Mouse (Mus musculus) stomach, embryonic 14.5 days (tissue): Measurements from ENCODE around the gene Cym. TPM values are rescaled to one million over a fixed set of nuclear protein-coding genes. Genes with fewer than 3 reads are reported as not detected.

Source experiments
- ATAC-seq: fragments of 200-750 bp; cut with Nextera tagmentation; 2 replicates; pipeline ENCODE4 v1.8.0; 2017; ENCODE audit warnings: low read depth, moderate TSS enrichment; ENCODE audit not compliant: insufficient number of reproducible peaks, insufficient read depth, low FRiP score
- H3K27ac ChIP-seq: fragments of 300-500 bp; sonication (generic); 2 replicates; pipeline ENCODE4 v1.5.1; 2014; ENCODE audit warnings: mild to moderate bottlenecking, low read length, moderate library complexity, mixed read lengths
- H3K27me3 ChIP-seq: fragments of 300-500 bp; sonication (generic); 2 replicates; pipeline ENCODE4 v1.6.1; 2014; ENCODE audit warnings: low read length, control low read depth, mixed read lengths; ENCODE audit not compliant: control insufficient read depth, insufficient read depth
- H3K36me3 ChIP-seq: fragments of 300-500 bp; sonication (generic); 2 replicates; pipeline ENCODE4 v1.6.1; 2014; ENCODE audit warnings: mild to moderate bottlenecking, control low read depth, low read length, moderate library complexity, mixed read lengths; ENCODE audit not compliant: control insufficient read depth, insufficient read depth
- H3K4me1 ChIP-seq: fragments of 300-500 bp; sonication (generic); 2 replicates; pipeline ENCODE4 v1.6.1; 2014; ENCODE audit warnings: low read length, control low read depth, mixed read lengths; ENCODE audit not compliant: control insufficient read depth, insufficient read depth
- H3K4me2 ChIP-seq: fragments of 300-500 bp; sonication (generic); replicated peaks from 2 replicates; pipeline ENCODE4 v1.6.1; 2014; ENCODE audit warnings: low read depth, low read length, control low read depth
- H3K4me3 ChIP-seq: fragments of 300-500 bp; sonication (generic); 2 replicates; pipeline ENCODE4 v1.5.1; 2014; ENCODE audit warnings: low read depth, low read length, control low read depth
- H3K9ac ChIP-seq: fragments of 300-500 bp; sonication (generic); replicated peaks from 2 replicates; pipeline ENCODE4 v1.6.1; 2014; ENCODE audit warnings: low read depth, mild to moderate bottlenecking, control low read depth, low read length, moderate library complexity, mixed read lengths
- H3K9me3 ChIP-seq: fragments of 300-500 bp; sonication (generic); 2 replicates; pipeline ENCODE4 v1.6.1; 2016; ENCODE audit warnings: low read depth, low read length, control low read depth; ENCODE audit not compliant: control insufficient read depth
- WGBS: fragments of 180-500 bp; shearing (Covaris S2); extraction: QIAGEN DNeasy Blood & Tissue Kit; methylation state at CpG from one replicate; pipeline ENCODE4 v1.1.7; 2014; 5-methylcytosine and 5-hydroxymethylcytosine counted together
- polyA plus RNA-seq: library from polyadenylated mRNA; unstranded; fragments of >200 nt; fragmentation: Nextera tagmentation; extraction: Ambion mirVana; gene quantifications from 2 replicates; pipeline ENCODE4 v1.2.1, GENCODE M21; 2014

Gene Cym
- polyA plus RNA-seq, 1 experiment from 2014 or later: 2,615 TPM

GRCm38 (mm10) chr3:107188226-107188899 is 33.2 kb downstream of the Cym start:
- Histone ChIP-seq H3K4me3 (no peak overlapping the region), H3K27ac (no peak overlapping the region), H3K4me2 (no peak overlapping the region), H3K9ac (no peak overlapping the region), H3K4me1 (no peaks in the 10 kb centered on the region), H3K27me3 (no peaks in the 10 kb centered on the region), H3K36me3 (no peaks in the 10 kb centered on the region), H3K9me3 (no peaks in the 10 kb centered on the region)
- WGBS: 40% methylated on average over 6 of the region's 6 CpGs
- ATAC-seq: 0 out of 2 replicates have a peak, but pooled peaks have one; percentile 50

GRCm38 (mm10) chr3:107187022-107187421 is 34.5 kb downstream of the Cym start:
- Histone ChIP-seq H3K36me3 (no peaks in the 10 kb centered on the region), H3K9ac (no peak overlapping the region), H3K4me3 (no peak overlapping the region), H3K9me3 (no peaks in the 10 kb centered on the region), H3K4me1 (no peaks in the 10 kb centered on the region), H3K27ac (no peak overlapping the region), H3K27me3 (no peaks in the 10 kb centered on the region), H3K4me2 (no peak overlapping the region)
- ATAC-seq: no peak
- WGBS: 82% methylated on average over 4 of the region's 4 CpGs

GRCm38 (mm10) chr3:107185597-107185996 is 35.9 kb downstream of the Cym start:
- Histone ChIP-seq H3K27me3 (no peaks in the 10 kb centered on the region), H3K4me1 (no peaks in the 10 kb centered on the region), H3K4me3 (no peak overlapping the region), H3K9ac (no peak overlapping the region), H3K9me3 (no peaks in the 10 kb centered on the region), H3K36me3 (no peaks in the 10 kb centered on the region), H3K4me2 (no peak overlapping the region), H3K27ac (no peak overlapping the region)
- no peak for ATAC-seq
- WGBS: 64% methylated on average over 3 of the region's 3 CpGs

- H3K9ac ChIP-seq: no peak overlapping the region
- ATAC-seq: no peak
- no peaks in the 10 kb centered on the region for H3K36me3 ChIP-seq
- no peak overlapping the region for H3K4me2 ChIP-seq
- WGBS: 77% methylated on average over 3 of the region's 3 CpGs
- H3K4me1 ChIP-seq: no peaks in the 10 kb centered on the region
- no peaks in the 10 kb centered on the region for H3K27me3 ChIP-seq
- no peak overlapping the region for H3K4me3 ChIP-seq
- no peaks in the 10 kb centered on the region for H3K9me3 ChIP-seq
- H3K27ac ChIP-seq: no peak overlapping the region
Measured at GRCm38 (mm10) chr3:107183178-107183577, 38.4 kb downstream of the Cym start.

GRCm38 (mm10) chr3:107182756-107183155 is 38.8 kb downstream of the Cym start, which contains the start of gene Kcna10:
Gene Kcna10 (plus strand): TSS chr3:107183056.
- WGBS: 90% methylated on average over 1 of the region's 1 CpGs
- no peak within 1 kb of the TSS for H3K4me2 ChIP-seq
- H3K9ac ChIP-seq: no peak within 1 kb of the TSS
- H3K4me3 ChIP-seq: no peak within 1 kb of the TSS
- H3K27me3 ChIP-seq: no peaks in the 10 kb centered on the region
- no peaks in the 10 kb centered on the region for H3K36me3 ChIP-seq
- H3K9me3 ChIP-seq: no peaks in the 10 kb centered on the region
- H3K4me1 ChIP-seq: no peaks in the 10 kb centered on the region
- H3K27ac ChIP-seq: no peak within 1 kb of the TSS
- no peak for ATAC-seq

GRCm38 (mm10) chr3:107180860-107181259 is 40.7 kb downstream of the Cym start:
- peak; percentile 72; the same call in 1 of the 2 replicates for ATAC-seq
- WGBS: 72% methylated on average over 2 of the region's 2 CpGs
- H3K4me1 ChIP-seq: no peaks in the 10 kb centered on the region
- H3K9me3 ChIP-seq: no peaks in the 10 kb centered on the region
- H3K9ac ChIP-seq: no peak overlapping the region
- no peak overlapping the region for H3K27ac ChIP-seq
- H3K4me3 ChIP-seq: no peak overlapping the region
- no peak overlapping the region for H3K4me2 ChIP-seq
- H3K27me3 ChIP-seq: no peaks in the 10 kb centered on the region
- H3K36me3 ChIP-seq: no peaks in the 10 kb centered on the region

- Histone ChIP-seq H3K27me3 (no peaks in the 10 kb centered on the region), H3K27ac (no peak overlapping the region), H3K4me3 (no peak overlapping the region), H3K4me1 (no peaks in the 10 kb centered on the region), H3K9me3 (no peaks in the 10 kb centered on the region), H3K36me3 (no peaks in the 10 kb centered on the region), H3K9ac (no peak overlapping the region), H3K4me2 (no peak overlapping the region)
- no peak for ATAC-seq
- WGBS: 48% methylated on average over 9 of the region's 9 CpGs
Measured at GRCm38 (mm10) chr3:107176501-107176900, 45.0 kb downstream of the Cym start.

- Histone ChIP-seq H3K9me3 (no peaks in the 10 kb centered on the region), H3K27me3 (no peaks in the 10 kb centered on the region), H3K27ac (no peak overlapping the region), H3K4me2 (no peak overlapping the region), H3K9ac (no peak overlapping the region), H3K4me1 (no peaks in the 10 kb centered on the region), H3K4me3 (no peak overlapping the region), H3K36me3 (no peaks in the 10 kb centered on the region)
- WGBS: 51% methylated on average over 4 of the region's 4 CpGs
- no peak for ATAC-seq
Measured at GRCm38 (mm10) chr3:107175486-107175885, 46.0 kb downstream of the Cym start.

- no peaks in the 10 kb centered on the region for H3K36me3 ChIP-seq
- H3K4me1 ChIP-seq: no peaks in the 10 kb centered on the region
- H3K9me3 ChIP-seq: no peaks in the 10 kb centered on the region
- no peaks in the 10 kb centered on the region for H3K27me3 ChIP-seq
- ATAC-seq: no peak
- 88% methylated on average over 1 of the region's 1 CpGs for WGBS
- H3K27ac ChIP-seq: no peak overlapping the region
- H3K9ac ChIP-seq: no peak overlapping the region
- H3K4me2 ChIP-seq: no peak overlapping the region
- no peak overlapping the region for H3K4me3 ChIP-seq
Measured at GRCm38 (mm10) chr3:107172556-107172955, 49.0 kb downstream of the Cym start.
